Mouse (Mus musculus) adrenal gland, postnatal 4 days (tissue): ENCODE measurements at regions not wholly inside any gene's neighbourhood (a gene's known extent, or its start where the extent isn't known, plus 50 kb on each side); places are given as distances from the start of the nearest gene placed in this dataset.

Experiments
- DNase-seq, 2 experiments: peaks; one replicate each; pipeline ENCODE4 v3.0.0; 2021 to 2022; ENCODE audit warnings: low spot score in 2 of 2, mixed read lengths in 2 of 2

DNA sequence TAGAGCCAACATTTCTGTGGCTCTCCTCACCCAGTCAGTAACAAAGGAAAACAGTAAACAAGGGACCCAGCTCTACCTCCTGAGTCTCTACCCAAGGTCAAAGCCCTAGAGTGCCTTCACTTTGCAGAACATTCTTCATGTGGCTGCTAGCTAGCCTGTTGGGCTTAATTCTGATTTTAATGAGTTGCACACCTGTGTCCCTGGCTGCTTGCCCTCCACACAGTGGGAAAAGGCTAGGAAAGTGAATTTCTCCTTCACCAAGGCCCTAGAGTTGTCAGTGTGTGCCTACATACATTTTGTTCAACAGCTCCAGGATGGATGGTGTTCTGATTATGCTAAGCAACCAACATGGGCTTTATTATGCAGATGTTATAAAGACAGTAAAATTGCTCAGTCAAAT is 307.8 kb upstream of the Sel1l start:
- DNase-seq, result no peak

DNA sequence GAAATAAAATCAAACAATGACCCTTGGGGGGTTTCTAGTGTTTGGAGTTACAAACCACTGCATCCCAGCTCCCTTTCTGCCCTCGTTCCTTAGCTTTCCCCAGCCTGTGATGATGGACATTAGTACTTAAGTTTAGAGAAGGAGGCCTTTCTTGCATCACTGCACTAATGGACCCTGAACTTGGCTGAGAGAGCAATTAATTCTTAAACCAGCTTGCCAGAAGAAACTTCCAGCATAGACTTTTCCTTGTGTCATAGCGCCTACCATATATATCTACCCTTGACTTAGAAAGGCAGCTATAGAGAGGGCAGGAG is 303.9 kb upstream of the Sel1l start:
- no peak for DNase-seq

DNA sequence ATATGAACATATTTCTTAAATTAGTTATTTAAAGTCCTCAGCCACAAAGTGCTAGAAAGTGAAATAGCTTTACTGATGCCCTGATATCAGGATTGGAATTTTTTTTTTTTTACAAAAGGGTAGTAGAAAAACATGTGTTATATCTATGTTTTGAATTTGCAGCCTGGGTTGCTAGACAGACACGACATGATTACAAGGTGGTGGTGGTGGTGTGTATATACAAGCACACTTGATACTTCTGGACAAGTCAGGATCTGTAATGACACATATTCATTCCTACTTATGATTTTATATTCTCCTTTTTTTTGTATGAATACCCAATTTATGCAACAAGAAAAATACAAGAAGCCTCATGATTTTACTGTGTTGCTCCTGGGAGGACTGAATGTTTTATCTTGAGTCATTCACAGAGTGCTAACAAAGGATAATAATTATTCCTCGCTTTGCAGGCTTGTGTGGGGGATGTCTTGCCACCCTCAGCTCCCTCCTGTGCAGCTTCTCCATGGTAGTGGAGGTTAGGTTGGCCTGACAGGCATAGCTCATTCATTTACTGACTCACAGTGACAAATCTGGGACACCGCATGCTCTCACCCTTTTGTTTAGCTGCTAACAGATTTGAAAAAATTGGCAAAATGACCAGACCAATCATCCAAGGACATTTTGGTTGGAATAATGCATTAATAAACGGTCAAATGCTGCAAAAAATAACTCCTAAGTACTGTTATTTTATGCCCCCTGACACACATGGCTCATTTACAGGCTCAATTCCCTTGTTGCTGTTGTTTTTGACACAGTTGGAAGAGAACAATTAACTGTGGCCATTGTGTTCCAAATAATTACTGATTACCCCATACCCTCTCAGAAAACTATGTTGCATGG is 303.3 kb upstream of the Sel1l start:
- no peak for DNase-seq

DNA sequence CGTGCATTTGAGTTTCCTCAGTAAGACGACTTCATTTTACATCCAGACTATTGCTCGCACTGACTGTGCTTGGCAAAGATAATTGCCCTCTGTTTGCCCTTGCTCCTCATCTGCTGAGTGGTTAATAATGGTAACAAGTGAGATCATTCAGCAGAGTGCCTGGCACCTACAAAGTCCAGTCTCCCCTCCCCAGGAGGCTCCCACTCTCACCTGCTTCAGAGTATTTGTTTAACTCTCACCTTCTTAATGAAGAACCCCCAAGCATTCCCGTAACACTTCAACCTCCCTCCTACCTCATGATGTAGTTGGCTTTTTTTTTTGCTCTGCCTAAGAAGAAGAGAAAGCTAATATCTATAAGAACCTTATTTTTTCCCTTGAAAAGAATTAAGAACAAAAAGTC is 288.6 kb upstream of the Sel1l start:
- DNase-seq, result no peak

DNA sequence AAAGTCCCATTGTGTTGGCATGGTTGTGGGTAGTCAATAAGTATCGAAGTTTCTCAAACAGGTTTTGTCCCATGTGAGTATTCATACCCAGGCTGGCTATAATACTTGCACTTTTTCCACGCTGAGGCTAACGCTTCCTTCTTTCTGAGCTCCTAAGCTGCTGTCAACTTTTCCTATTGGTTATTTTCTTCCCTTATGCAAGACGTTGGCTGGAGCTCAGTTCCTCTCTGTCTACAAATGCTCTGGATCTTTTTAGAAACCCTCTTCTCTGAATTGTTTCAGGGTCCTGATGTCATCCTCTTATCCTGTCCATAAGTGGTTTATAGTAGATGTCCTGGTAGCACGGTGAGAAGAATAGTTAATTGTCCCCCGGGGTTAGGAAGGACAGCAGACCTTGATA is 278.7 kb upstream of the Sel1l start:
- no peak for DNase-seq

DNA sequence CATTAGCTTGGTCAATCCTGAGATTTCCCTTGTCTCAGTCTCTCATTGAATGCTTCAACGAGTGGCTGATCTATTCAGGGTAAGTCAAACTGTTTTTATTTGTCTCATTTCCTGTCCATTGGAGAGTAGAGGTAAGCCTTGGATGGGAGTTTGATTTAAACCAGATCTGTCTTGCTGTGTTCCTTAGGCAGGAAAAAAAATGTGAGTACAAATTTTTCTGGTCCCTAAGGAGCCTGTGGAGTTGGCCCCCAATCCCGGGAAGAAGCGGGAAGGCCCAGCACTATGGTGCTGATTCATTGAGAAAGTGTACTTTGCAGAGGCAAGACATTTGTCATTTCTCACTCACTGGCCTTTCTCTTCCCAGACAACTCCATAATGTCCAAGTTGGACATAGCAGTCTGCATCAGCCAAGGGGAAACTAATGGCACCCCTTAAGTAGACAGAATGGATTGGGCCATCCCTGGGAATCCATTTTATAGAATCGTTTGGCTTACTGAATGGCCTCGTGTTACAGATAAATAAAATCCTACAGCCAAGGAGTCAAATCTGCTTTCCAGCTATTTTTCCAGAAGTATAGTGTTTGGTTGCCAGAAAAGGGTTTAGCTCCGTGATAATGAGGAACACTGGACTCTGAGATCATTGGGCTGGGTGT is 271.3 kb upstream of the Sel1l start:
- DNase-seq, result no peak

DNA sequence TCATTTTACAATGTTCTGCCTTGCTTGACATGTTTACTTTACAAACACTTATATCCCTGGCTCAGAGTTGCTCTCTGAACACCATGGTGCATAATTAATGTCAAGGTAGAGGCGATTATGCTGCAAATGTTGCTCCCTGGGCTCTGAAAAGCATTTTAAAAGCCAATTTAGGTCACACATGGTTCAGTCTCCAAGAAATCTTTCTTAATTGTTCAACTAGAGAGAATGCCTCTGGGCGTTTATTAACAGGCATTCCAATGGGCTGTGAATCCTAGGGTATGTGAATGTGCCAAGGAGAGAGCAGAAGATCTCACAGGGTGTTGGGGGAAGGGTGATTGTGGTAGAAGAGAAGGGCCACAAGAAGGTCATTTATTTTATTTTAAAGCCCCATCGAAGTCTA is 260.7 kb upstream of the Sel1l start:
- DNase-seq, result no peak

DNA sequence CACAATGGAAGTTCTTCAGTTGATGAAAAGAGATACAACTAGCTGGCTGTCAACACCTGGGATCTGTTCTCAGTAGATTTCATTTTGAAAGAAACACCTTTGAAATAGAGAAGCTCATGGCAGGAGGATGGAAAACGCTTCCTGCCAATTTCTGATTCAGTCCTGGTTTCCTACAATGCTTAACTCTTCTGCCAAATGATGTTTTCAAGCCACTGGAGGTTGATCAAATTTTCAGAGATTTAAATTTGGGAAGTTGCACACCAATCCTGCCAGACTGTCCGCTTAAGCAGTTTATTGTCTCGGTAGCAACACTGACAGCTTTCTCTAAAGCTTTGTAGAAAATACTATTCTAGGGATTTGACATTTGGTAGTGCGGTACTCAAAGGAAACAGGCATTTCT is 251.1 kb upstream of the Sel1l start:
- no peak for DNase-seq

DNA sequence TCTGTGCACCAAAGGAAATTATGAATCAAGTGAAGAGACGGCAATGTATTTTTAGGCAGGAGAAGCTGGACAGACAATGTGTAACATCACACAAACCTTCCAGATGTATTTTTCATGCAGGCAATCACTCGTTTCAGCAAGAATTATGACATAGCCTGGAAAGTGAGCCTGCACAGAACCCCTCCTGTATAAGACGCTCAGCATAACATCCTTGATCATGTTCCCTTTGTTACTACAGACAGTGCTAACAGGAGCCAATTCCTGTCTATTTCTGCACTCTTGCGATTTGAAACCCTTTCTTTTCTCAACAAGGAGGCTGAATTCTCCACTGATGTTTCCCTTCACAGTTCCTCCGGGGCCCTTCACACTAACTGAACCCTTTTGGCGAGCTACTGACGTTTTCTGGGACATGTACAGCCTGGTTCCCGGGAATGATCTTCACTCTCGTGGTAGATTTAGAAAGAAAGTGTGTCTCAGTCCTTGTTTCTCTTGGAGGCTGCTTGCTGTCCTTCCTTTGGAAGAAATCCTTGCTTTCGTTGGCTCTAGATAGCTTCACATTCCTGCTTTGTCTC is 243.9 kb upstream of the Sel1l start:
- DNase-seq, result no peak

DNA sequence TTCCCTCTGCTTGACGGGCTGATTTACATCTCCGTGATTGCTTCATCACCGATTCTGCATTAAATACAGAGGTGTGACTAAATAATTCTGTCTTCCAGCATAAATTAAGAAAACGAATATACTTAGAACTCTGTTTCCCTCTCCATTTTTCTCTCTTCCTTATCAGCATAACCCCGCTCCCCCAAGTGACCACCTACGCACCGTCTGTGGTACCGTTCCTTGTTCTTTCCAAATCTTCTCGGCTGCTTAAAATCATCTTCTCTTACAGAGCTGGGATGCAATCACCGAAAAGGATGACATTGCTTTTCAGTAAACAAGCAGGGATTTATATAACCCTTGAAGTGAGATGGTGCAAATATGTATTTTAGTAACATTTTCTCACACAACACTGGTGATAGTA is 224.3 kb upstream of the Sel1l start:
- DNase-seq, result no peak

DNA sequence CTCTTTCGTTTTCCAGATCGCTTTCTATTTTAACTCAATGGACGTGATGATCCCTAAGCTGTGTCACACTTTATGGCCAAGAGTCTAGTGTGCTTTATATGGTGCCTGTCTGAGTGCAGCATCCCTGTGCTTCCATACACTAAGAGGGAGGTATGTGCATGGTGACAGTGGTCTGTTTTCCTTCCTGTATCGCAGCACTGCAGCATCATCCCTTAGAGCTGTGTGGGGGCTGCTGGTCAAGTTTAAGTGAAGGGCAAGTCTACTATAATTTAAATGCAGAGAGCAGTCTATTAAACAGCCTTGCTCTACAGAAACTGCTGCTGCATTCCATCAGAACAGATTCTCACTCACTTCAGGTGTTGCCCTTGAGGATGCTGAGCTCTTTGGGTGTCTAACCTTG is 213.8 kb upstream of the Sel1l start:
- no peak for DNase-seq

DNA sequence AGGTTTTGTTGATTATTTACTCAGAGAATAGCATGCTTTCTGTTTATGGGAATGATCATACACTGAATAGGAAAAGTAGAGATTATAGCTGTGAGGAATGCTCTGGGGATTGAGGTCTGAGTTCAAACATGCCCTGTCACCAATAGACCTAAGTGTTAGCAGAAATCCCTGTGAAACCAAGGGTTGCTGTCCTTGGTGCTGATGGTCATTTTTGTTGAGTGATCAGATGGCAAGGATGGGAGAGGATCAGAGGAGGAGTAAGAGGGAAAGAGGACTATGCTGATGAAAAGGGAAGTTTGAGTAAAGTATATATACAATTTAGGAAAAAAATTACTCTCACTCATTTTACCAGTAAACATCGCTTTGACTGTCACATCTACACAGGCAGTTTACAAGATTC is 191.5 kb upstream of the Sel1l start:
- DNase-seq, result no peak

DNA sequence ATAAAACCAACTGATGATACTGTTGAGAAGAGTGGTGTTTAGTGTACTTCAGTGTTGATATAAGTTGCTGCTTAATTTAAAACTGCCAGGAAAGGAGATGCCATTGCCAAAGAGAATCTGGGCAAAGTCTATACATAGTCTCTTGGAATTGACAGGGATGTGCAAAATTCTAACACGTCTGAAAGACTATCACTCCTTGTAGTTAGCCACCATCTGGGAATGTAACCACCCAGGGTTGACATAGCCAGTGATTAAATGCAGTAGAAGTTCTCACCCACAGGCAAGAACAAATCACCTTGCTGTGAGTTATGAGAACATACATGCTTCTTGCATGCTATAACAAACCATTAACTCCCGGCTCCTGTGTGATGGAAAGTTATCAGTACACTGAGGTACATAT is 180.2 kb upstream of the Sel1l start:
- no peak for DNase-seq

DNA sequence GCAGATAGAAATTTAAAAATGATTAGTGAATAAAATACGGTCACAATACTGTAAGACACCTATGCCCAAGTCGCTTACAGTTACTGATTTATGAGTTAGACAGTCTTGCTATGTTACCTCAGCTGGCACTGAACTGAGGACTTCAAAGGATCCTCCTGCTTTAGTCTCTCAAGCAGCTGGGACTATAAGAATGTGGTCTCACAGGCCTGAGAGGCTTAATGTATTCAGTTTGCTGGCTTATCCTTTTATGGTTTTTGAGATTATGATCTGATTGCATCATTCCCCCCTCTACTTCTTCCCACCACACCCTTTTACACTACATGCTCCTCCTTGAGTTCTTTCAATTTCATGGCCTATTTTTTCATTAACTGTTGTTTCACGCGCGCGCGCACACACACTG is 179.4 kb upstream of the Sel1l start:
- DNase-seq, result no peak

DNA sequence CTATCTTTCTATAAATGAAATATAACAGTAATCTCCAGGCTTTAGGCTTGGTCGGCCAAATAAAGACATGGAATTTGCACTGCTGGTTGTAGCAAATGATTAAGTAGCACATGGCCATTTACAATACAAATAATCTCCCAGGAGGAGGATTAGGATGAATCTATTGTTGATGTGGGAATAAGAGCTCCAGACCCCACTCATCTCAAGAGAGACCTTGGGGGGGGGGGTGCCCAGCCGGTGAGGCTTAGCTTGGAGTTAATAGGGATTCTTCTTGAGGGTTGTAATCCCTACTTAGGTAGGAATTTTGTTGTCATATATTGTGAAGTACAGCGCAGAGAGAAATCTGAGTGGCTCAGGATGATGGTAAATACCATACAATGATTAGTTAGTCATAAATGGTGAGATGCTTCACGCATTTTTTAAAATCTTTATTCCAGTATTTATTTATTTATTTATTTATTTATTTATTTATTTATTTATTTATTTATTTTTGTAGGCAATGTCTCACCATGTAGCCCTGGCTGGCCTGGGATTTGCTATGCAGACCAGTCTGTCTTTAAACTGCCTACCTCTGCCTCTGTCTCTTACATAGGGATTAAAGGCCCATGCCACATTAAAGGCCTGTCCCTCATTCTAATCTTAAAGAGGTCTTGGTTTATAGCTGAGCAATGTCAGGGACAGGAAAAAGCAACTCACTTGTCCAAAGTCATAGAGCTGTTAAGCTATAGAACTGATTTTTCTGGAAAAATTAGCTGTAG is 175.7 kb upstream of the Sel1l start:
- no peak for DNase-seq

DNA sequence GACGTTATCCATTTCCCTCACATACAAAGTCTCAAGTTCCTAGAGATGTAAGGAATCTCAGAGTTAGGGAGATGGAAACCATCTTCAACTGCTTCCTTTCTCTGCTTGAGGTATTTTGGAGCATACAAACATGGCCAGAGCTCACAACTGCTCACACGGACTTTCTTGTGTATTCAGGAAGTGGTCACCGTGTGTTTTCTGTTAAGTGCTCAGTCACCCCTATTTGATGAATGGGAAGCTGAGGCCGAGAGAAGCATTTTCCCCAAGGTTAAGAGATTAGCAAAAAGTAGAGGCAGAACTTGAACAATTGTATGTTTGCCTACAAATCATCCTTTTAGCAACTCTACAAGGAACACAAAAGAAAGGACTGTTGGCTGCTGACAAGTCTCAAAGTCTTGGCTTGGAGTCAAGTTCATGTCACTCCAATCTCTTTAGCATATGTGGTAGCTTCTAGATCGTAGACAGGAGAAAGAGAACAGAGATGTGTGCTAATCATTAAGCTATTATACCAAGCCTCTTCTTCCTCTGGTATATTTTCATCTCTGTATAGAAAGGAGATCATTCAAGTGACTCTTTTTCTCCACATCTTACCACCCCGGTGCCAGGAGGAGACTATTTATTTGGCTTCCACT is 170.8 kb upstream of the Sel1l start:
- DNase-seq, result no peak

DNA sequence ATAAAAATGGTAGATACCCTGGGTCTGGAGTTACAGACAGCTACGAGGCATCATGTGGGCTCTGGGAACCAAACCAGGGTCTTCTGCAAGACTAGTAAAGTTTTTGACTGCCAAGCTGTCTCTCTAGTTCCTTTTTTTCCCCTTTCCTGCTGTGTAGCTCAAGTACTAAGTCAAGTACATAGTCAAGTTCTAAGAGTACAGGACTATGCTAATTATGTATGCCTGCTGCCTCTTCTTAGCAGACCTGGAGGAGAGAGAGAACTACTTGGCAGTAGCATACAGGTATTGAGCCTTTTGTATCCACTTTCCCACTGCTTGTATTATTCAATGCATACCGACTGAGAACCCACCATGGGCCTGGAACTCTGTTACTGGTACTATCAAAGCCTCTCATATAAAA is 166.4 kb upstream of the Sel1l start:
- DNase-seq, result no peak

DNA sequence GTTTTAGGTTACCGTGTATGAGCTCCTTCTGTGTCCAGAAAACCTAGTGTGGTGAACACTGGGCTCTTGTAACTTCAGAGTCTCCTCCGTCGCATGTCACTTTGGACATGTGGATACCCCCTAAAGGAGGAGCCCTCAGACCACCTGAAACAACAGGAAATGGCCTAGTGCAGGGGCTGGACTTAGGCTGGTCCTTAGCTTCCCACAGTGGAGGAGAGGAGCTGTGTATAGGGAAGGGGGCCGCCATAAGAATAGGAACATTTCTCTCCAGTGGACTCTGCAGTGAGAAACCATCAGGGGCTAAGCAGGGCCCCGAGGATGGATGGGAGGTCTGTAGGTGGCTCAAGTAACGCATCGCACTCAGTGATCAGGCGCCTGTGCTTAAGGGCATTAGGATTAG is 165.0 kb upstream of the Sel1l start:
- DNase-seq, result no peak

DNA sequence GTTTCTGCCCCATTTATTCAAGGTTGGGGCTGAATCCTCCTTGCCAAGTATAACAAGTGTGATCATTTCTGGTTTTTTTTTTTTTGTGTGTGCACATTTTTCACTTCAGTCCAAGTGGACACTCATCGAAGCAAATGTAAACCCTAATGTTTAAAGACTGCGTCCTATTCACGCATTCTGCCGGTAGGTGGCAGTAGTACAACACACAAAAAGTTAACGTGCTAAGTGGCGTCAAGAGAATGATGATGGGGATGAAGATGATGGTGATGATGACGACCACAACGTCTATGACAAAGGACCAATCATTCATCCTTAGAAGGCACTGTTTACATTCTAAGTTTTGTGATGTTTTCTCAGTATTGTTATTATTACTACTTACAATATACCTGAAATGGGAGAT is 164.3 kb upstream of the Sel1l start:
- DNase-seq, result no peak

DNA sequence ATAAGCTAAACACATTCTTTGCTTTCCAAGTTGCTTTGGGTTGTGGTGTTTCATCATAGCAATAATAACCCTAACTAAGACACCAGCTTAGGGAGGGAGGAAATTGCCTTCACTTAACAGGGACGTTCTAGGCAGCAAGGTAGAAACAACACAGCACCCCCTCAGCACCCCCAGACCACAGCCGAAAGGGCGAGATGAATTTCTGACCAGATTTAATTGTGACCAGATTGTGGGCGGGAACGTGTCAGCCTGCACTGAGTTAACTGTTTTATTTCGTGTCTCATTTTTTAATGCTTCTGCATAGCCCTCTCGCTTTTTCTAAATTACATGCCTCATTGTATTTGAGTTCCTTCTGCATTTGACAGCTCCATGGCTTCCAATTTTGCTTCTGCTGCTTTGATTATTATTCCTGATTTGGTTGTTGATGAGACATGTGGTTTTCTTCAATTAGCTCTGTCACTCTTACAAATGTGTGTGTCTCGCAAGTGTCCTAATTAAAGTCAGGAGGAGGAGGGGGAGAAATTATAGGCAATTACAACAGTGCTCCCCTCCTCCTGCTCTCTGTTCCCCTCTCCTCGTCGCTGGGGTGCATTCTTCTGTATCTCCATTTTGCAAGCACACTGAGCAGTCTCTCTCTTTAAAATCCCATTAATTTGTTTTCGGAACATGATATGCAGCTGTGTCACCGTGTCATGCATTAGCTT is 155.6 kb upstream of the Sel1l start:
- no peak for DNase-seq

DNA sequence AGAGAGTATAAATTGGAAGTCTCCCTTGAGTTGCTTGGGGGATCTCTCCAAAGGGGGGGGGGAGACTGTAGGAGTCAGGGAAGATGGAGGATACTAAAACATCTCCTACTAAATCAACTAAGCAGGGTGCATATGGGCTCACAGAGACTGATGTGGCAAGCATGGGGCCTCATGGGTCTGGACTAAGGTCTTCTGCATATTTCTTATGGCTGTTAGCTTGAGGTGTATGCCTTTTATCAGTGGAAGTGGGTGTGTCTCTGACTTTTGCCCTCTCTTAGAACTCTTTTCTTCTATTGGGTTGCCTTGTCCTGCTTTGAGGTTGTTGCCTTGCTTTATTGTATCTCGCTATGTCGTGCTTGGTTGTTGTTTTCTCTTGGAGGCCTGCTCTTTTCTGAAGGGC is 150.1 kb upstream of the Sel1l start:
- DNase-seq, result no peak
